ENCODE assay signal across 9 mouse cellular contexts in genomic region chr2:173159354-173160311, GRCm38 (mm10). TPM values are rescaled to one million over a fixed set of nuclear protein-coding genes. Genes with fewer than 3 reads are reported as not detected.
DNase-seq lines count a peak whose midpoint lies in the region; ATAC-seq lines count a peak whose summit lies in the region.
"Had no signal": no experiment of that assay in that cellular context is flagged by ENCODE, and none has a peak within 500 bp of the region (broad histone marks: within the 10 kb centered on the region; RNA-seq: fewer than 3 reads in every experiment).

No protein-coding gene starts in this region.

- peak; percentile 52 for ATAC-seq in embryonic facial prominence, embryonic 15.5 days (ENCODE audit: insufficient number of reproducible peaks, low FRiP score, low TSS enrichment, low read depth)
- ATAC-seq in megakaryocyte progenitor cell, adult 5-6 weeks (replicated peaks; ENCODE audit: poor library complexity), result peak; percentile 98

- H3K36me3 ChIP-seq in embryonic facial prominence, embryonic 15.5 days, result no peaks in the 10 kb centered on the region
- H3K36me3 ChIP-seq: G1E had no signal

- H3K4me2 ChIP-seq in embryonic facial prominence, embryonic 15.5 days (replicated peaks), result no peak overlapping the region

- no peaks in the 10 kb centered on the region for H3K27me3 ChIP-seq in embryonic facial prominence, embryonic 15.5 days

- 47% methylated on average over 24 of the region's 24 CpGs for WGBS in embryonic facial prominence, embryonic 15.5 days

- peak overlapping the region; percentile 44; the same call in 1 of the 2 replicates for H3K27ac ChIP-seq in embryonic facial prominence, embryonic 15.5 days (replicated peaks)

- no peak overlapping the region for H3K4me3 ChIP-seq in embryonic facial prominence, embryonic 15.5 days (replicated peaks)

- peak; percentile 62 for DNase-seq in cerebellum, postnatal 10 days
- DNase-seq in cerebellum, adult 11 months, result no peak
- peak; percentile 94 for DNase-seq in ZHBTc4 (ENCODE audit: low read depth, low spot score)
- peak; percentile 59 to 75 for DNase-seq in heart, postnatal 14 days
- DNase-seq in kidney, postnatal 36 days, result peak; percentile 84 to 90
- peak; percentile 17 for DNase-seq in spleen, adult 12 weeks (ENCODE audit: low spot score)

- H3K9me3 ChIP-seq in embryonic facial prominence, embryonic 15.5 days (replicated peaks), result no peaks in the 10 kb centered on the region

- no peak overlapping the region for H3K9ac ChIP-seq in embryonic facial prominence, embryonic 15.5 days

- intact Hi-C loops in heart, postnatal 14 days (cut with DNase I), result no loop called here

- H3K4me1 ChIP-seq in embryonic facial prominence, embryonic 15.5 days, result peaks cover 8% of the 10 kb centered on the region; the same call in 1 of the 2 replicates

RNA-seq across cellular contexts. Expression of gene Pck1, which starts 6.8 kb away (rescaled TPM):
- polyA plus RNA-seq in embryonic facial prominence, embryonic 15.5 days (2015; fragmentation: Nextera tagmentation; extraction: Ambion mirVana), result not detected in 2 replicates
- total RNA-seq in heart, postnatal 14 days (2021), result 10 to 100 TPM in 1 of 2 experiments, 1 to 10 TPM in 1; 7.2 to 42.3 TPM
- not detected in 2 replicates for total RNA-seq in megakaryocyte progenitor cell, adult 5-6 weeks (2015)
- total RNA-seq in megakaryocyte progenitor cell, adult 5-6 weeks (2017), result not detected in 2 replicates
- polyA plus RNA-seq: G1E had no signal

RNA-seq across cellular contexts. Expression of gene Ctcfl, which starts 40.3 kb away (rescaled TPM):
- 0.09 TPM in 1 of 2 replicates, not detected in the other for polyA plus RNA-seq in embryonic facial prominence, embryonic 15.5 days (2015; fragmentation: Nextera tagmentation; extraction: Ambion mirVana)
- under 1 TPM; 0.07 TPM for total RNA-seq in heart, postnatal 14 days (2021)
- not detected in 2 replicates for total RNA-seq in megakaryocyte progenitor cell, adult 5-6 weeks (2015)
- total RNA-seq in megakaryocyte progenitor cell, adult 5-6 weeks (2017), result not detected in 2 replicates
- total RNA-seq: G1E had no signal
- polyA plus RNA-seq: G1E had no signal

RNA-seq across cellular contexts. Expression of gene Zbp1, which starts 59.1 kb away (rescaled TPM):
- polyA plus RNA-seq in embryonic facial prominence, embryonic 15.5 days (2015; fragmentation: Nextera tagmentation; extraction: Ambion mirVana), result 0.63 and 1.5 TPM in 2 replicates
- total RNA-seq in heart, postnatal 14 days (2021), result under 1 TPM; 0.31 to 0.44 TPM
- total RNA-seq in megakaryocyte progenitor cell, adult 5-6 weeks (2015), result 2.0 and 5.3 TPM in 2 replicates
- total RNA-seq in megakaryocyte progenitor cell, adult 5-6 weeks (2017), result 2.5 and 2.9 TPM in 2 replicates
- polyA plus RNA-seq: G1E had no signal

Comparison
In these comparisons a context has a peak if more than half of its experiments do, and no peak if none do; other contexts are left out.
1. RNA of gene Pck1, which starts 6.8 kb away (total RNA-seq): 7.2 to 42.3 TPM in heart, postnatal 14 days; not detected in megakaryocyte progenitor cell, adult 5-6 weeks; every median in the first group is over 4 times any median in the second.